Mouse (Mus musculus): ENCODE measurements around the gene Astl.

- TF ChIP-seq POLR2A (IDR thresholded peaks at IDR 0.05; ENCODE audit: borderline replicate concordance, extremely low read depth, low read depth, low read length) (no peak), CTCF (IDR thresholded peaks at IDR 0.05; ENCODE audit: insufficient read depth, low read length) (no peak)
Measured at GRCm38 (mm10) chr2:127292250-127292649, 46.2 kb upstream of the Astl start.

Data from lung, adult 2 months (tissue).